Mouse (Mus musculus): ENCODE results near the gene A930002H24Rik.
"Not testable (repeated sequence)": the region's sequence is repeated elsewhere in the genome, so short reads cannot be mapped to it uniquely, and the experiment has no call there.

Gene A930002H24Rik

GRCm38 (mm10) chr17:63863647-63864149 is at the start of gene A930002H24Rik:
TSS of gene A930002H24Rik (minus strand) at chr17:63863791.
- peak; percentile 98 for DNase-seq (ENCODE audit: low spot score)

- peak; percentile 9 for DNase-seq (ENCODE audit: low spot score)
These were observed 45.7 kb upstream of the A930002H24Rik start for GRCm38 (mm10) chr17:63909297-63909696.

- DNase-seq (ENCODE audit: low spot score), result no peak
These were observed 33.5 kb upstream of the A930002H24Rik start for GRCm38 (mm10) chr17:63897050-63897449.

GRCm38 (mm10) chr17:63895829-63896228 is 32.2 kb upstream of the A930002H24Rik start:
- DNase-seq (ENCODE audit: low spot score), result no peak

GRCm38 (mm10) chr17:63890611-63891010 is 27.0 kb upstream of the A930002H24Rik start:
- peak; percentile 50 for DNase-seq (ENCODE audit: low spot score)

- DNase-seq (ENCODE audit: low spot score), result no peak
These were observed 23.4 kb upstream of the A930002H24Rik start for GRCm38 (mm10) chr17:63886988-63887387.

- peak; percentile 61 for DNase-seq (ENCODE audit: low spot score)
These were observed 16.4 kb upstream of the A930002H24Rik start for GRCm38 (mm10) chr17:63880009-63880408.

- DNase-seq (ENCODE audit: low spot score), result no peak
These were observed 15.3 kb upstream of the A930002H24Rik start for GRCm38 (mm10) chr17:63878889-63879288.

- DNase-seq (ENCODE audit: low spot score), result no peak
These were observed 8.2 kb upstream of the A930002H24Rik start for GRCm38 (mm10) chr17:63871773-63872172.

GRCm38 (mm10) chr17:63864171-63864571 is 580 bp upstream of the A930002H24Rik start:
- peak; percentile 44 for DNase-seq (ENCODE audit: low spot score)

- no peak for DNase-seq (ENCODE audit: low spot score)
These were observed 470 bp downstream of the A930002H24Rik start, which contains the start of gene Fer for GRCm38 (mm10) chr17:63863012-63863630. TSS of gene Fer (plus strand) at chr17:63863062.

GRCm38 (mm10) chr17:63862399-63862798 is 1.2 kb downstream of the A930002H24Rik start:
- DNase-seq (ENCODE audit: low spot score), result no peak

- peak; percentile 37 for DNase-seq (ENCODE audit: low spot score)
These were observed 2.6 kb downstream of the A930002H24Rik start for GRCm38 (mm10) chr17:63860988-63861387.

- no peak for DNase-seq (ENCODE audit: low spot score)
These were observed 6.5 kb downstream of the A930002H24Rik start for GRCm38 (mm10) chr17:63857023-63857544.

GRCm38 (mm10) chr17:63850016-63850415 is 13.6 kb downstream of the A930002H24Rik start:
- DNase-seq (ENCODE audit: low spot score), result no peak

GRCm38 (mm10) chr17:63849566-63849965 is 14.0 kb downstream of the A930002H24Rik start:
- peak; percentile 95 for DNase-seq (ENCODE audit: low spot score)

GRCm38 (mm10) chr17:63849151-63849550 is 14.4 kb downstream of the A930002H24Rik start:
- DNase-seq (ENCODE audit: low spot score), result no peak

- DNase-seq (ENCODE audit: low spot score), result not testable (repeated sequence)
These were observed 17.8 kb downstream of the A930002H24Rik start for GRCm38 (mm10) chr17:63845766-63846165.

- DNase-seq (ENCODE audit: low spot score), result no peak
These were observed 18.7 kb downstream of the A930002H24Rik start for GRCm38 (mm10) chr17:63844936-63845335.

GRCm38 (mm10) chr17:63842226-63842625 is 21.4 kb downstream of the A930002H24Rik start:
- DNase-seq (ENCODE audit: low spot score), result no peak

- no peak for DNase-seq (ENCODE audit: low spot score)
These were observed 23.8 kb downstream of the A930002H24Rik start for GRCm38 (mm10) chr17:63839636-63840269.

GRCm38 (mm10) chr17:63838144-63838543 is 25.4 kb downstream of the A930002H24Rik start:
- DNase-seq (ENCODE audit: low spot score), result no peak

- no peak for DNase-seq (ENCODE audit: low spot score)
These were observed 26.9 kb downstream of the A930002H24Rik start for GRCm38 (mm10) chr17:63836641-63837040.

Measured in adipocyte (in vitro differentiated cells).